Comparison of ENCODE assay signal across 18 mouse cellular contexts in genomic region chr13:102036001-102036400, GRCm38 (mm10).
DNase-seq lines count a peak whose midpoint lies in the region; ATAC-seq and TF ChIP-seq lines count a peak whose summit lies in the region.
"Had no signal": no experiment of that assay in that cellular context is flagged by ENCODE, and none has a peak within 500 bp of the region (broad histone marks: within the 10 kb centered on the region; RNA-seq: fewer than 3 reads in every experiment).

No protein-coding gene starts in this region.

- TF ChIP-seq EP300 in stomach, postnatal 0 days (optimal IDR thresholded peaks at IDR 0.05), result no peak

- no peak overlapping the region for H3K4me3 ChIP-seq in kidney, adult 2 months (ENCODE audit: insufficient read depth, low read depth, low read length)
- H3K4me3 ChIP-seq in heart, embryonic 15.5 days, result no peak overlapping the region
- H3K4me3 ChIP-seq in stomach, postnatal 0 days (ENCODE audit: low read depth, low read length), result no peak overlapping the region
- H3K4me3 ChIP-seq: forebrain, embryonic 13.5 days; limb, embryonic 15.5 days; liver, embryonic 15.5 days; midbrain, embryonic 10.5 days had no signal

- H3K36me3 ChIP-seq in kidney, adult 2 months (ENCODE audit: control insufficient read depth, insufficient read depth, low read length), result no peaks in the 10 kb centered on the region
- H3K36me3 ChIP-seq in heart, embryonic 15.5 days, result no peaks in the 10 kb centered on the region
- no peaks in the 10 kb centered on the region for H3K36me3 ChIP-seq in stomach, postnatal 0 days (ENCODE audit: control insufficient read depth, insufficient read depth, low read length)
- H3K36me3 ChIP-seq: limb, embryonic 15.5 days; liver, embryonic 15.5 days; midbrain, embryonic 10.5 days had no signal

- H3K27me3 ChIP-seq in kidney, adult 2 months (replicated peaks; ENCODE audit: control insufficient read depth, insufficient read depth, low read length), result no peaks in the 10 kb centered on the region
- H3K27me3 ChIP-seq in heart, embryonic 15.5 days, result no peaks in the 10 kb centered on the region
- no peaks in the 10 kb centered on the region for H3K27me3 ChIP-seq in stomach, postnatal 0 days (ENCODE audit: control insufficient read depth, insufficient read depth, low read length)
- H3K27me3 ChIP-seq: forebrain, embryonic 13.5 days; limb, embryonic 15.5 days; liver, embryonic 15.5 days; Patski had no signal

- ATAC-seq in heart, embryonic 15.5 days (replicated peaks; ENCODE audit: insufficient number of reproducible peaks, insufficient read depth, low FRiP score, low read depth), result no peak
- no peak for ATAC-seq in stomach, postnatal 0 days (ENCODE audit: low FRiP score, low TSS enrichment)
- ATAC-seq: forebrain, embryonic 13.5 days; Patski had no signal

- H3K9me3 ChIP-seq in heart, embryonic 15.5 days (replicated peaks), result no peaks in the 10 kb centered on the region
- no peaks in the 10 kb centered on the region for H3K9me3 ChIP-seq in stomach, postnatal 0 days (ENCODE audit: control insufficient read depth, low read length)
- H3K9me3 ChIP-seq: forebrain, embryonic 13.5 days; limb, embryonic 15.5 days; liver, embryonic 15.5 days; midbrain, embryonic 10.5 days had no signal

- intact Hi-C loops in heart, postnatal 36 days (cut with DNase I), result no loop called here

- H3K27ac ChIP-seq in kidney, adult 2 months (ENCODE audit: insufficient read depth, low read depth, low read length), result no peak overlapping the region
- H3K27ac ChIP-seq in heart, embryonic 15.5 days, result peak overlapping the region; percentile 52
- no peak overlapping the region for H3K27ac ChIP-seq in stomach, postnatal 0 days (replicated peaks)
- H3K27ac ChIP-seq: forebrain, embryonic 13.5 days; limb, embryonic 15.5 days; liver, embryonic 15.5 days; macrophage; midbrain, embryonic 10.5 days had no signal

- peak; percentile 41 for DNase-seq in kidney, adult 2 months
- DNase-seq in kidney, postnatal 14 days, result no peak
- DNase-seq in layer of hippocampus, postnatal 14 days (ENCODE audit: low spot score in 2 of 2), result peak; percentile 6 to 41
- DNase-seq in layer of hippocampus, postnatal 10 days (ENCODE audit: low spot score in 2 of 2), result no peak
- peak; percentile 25 to 35 for DNase-seq in heart, postnatal 36 days
- no peak for DNase-seq in natural killer cell, adult 2 months (ENCODE audit: low spot score in 2 of 2)
- DNase-seq in stomach, postnatal 0 days (ENCODE audit: low spot score), result no peak
- DNase-seq: adrenal gland, adult 8-10 months; cerebellum, adult 9-10 months; kidney, postnatal 4 days; thymus, adult 18-20 months had no signal

- no peak for TF ChIP-seq CTCF in kidney, adult 2 months (conservative IDR thresholded peaks at IDR 0.05; ENCODE audit: insufficient read depth, insufficient read length, low read depth, low read length)
- no peak for TF ChIP-seq CTCF in stomach, postnatal 0 days (IDR thresholded peaks at IDR 0.05; ENCODE audit: low read depth)

- 39% methylated on average over 5 of the region's 5 CpGs for WGBS in kidney, adult 2 months
- 31% methylated on average over 5 of the region's 5 CpGs for WGBS in heart, embryonic 15.5 days
- 72% methylated on average over 5 of the region's 5 CpGs for WGBS in stomach, postnatal 0 days

- H3K9ac ChIP-seq in heart, embryonic 15.5 days, result no peak overlapping the region
- H3K9ac ChIP-seq in stomach, postnatal 0 days (ENCODE audit: low read length), result no peak overlapping the region
- H3K9ac ChIP-seq: forebrain, embryonic 13.5 days; limb, embryonic 15.5 days; liver, embryonic 15.5 days had no signal

- H3K4me2 ChIP-seq in heart, embryonic 15.5 days, result peak overlapping the region; percentile 39
- H3K4me2 ChIP-seq in stomach, postnatal 0 days (replicated peaks; ENCODE audit: low read depth), result no peak overlapping the region
- H3K4me2 ChIP-seq: forebrain, embryonic 13.5 days; limb, embryonic 15.5 days; liver, embryonic 15.5 days had no signal

- no peaks in the 10 kb centered on the region for H3K4me1 ChIP-seq in kidney, adult 2 months (ENCODE audit: control insufficient read depth, insufficient read depth, low read length)
- peaks cover 14% of the 10 kb centered on the region; the same call in 1 of the 2 replicates for H3K4me1 ChIP-seq in heart, embryonic 15.5 days (replicated peaks)
- H3K4me1 ChIP-seq in stomach, postnatal 0 days (replicated peaks; ENCODE audit: control insufficient read depth, insufficient read depth), result no peaks in the 10 kb centered on the region
- H3K4me1 ChIP-seq: forebrain, embryonic 13.5 days; limb, embryonic 15.5 days; liver, embryonic 15.5 days; midbrain, embryonic 10.5 days had no signal

- TF ChIP-seq POLR2A in kidney, adult 2 months (IDR thresholded peaks at IDR 0.05; ENCODE audit: low read depth, low read length), result no peak

Comparison
In these comparisons a context has a peak if more than half of its experiments do, and no peak if none do; other contexts are left out.
1. DNase-seq: peak in kidney, adult 2 months (single experiment), layer of hippocampus, postnatal 14 days (2 of 2) and heart, postnatal 36 days (2 of 2); none in kidney, postnatal 14 days (single experiment), layer of hippocampus, postnatal 10 days (0 of 2), natural killer cell, adult 2 months (0 of 2) and stomach, postnatal 0 days (single experiment).